Mouse (Mus musculus): ENCODE results near the gene Cd83. TPM values are rescaled to one million over a fixed set of nuclear protein-coding genes. Genes with fewer than 3 reads are reported as not detected.

Gene Cd83
- polyA plus RNA-seq, 1 experiment from 2014 or later = 9.0 TPM

Other genes with a start within 250 kb of the Cd83 start
- gene Mcur1, start 224.6 kb upstream of the Cd83 start, polyA plus RNA-seq (2015; fragmentation: Nextera tagmentation; extraction: Ambion mirVana) = 12.7 and 14.8 TPM in 2 replicates
- gene Rnf182, start 169.1 kb upstream of the Cd83 start, polyA plus RNA-seq (2015; fragmentation: Nextera tagmentation; extraction: Ambion mirVana) = 2.4 and 2.7 TPM in 2 replicates

Measured in stomach, embryonic 15.5 days (tissue).